Mouse (Mus musculus) layer of hippocampus, postnatal 10 days (tissue): Measurements from ENCODE around the gene Stim2. TPM values are rescaled to one million over a fixed set of nuclear protein-coding genes. Genes with fewer than 3 reads are reported as not detected.
A peak's percentile ranks its signal among the peaks of the same experiment; 100 is the strongest.

Experiments used
- DNase-seq, 2 experiments: peaks; one replicate each; pipeline ENCODE4 v3.0.0; 2021; ENCODE audit warnings: low spot score in 2 of 2
- long read RNA-seq: library from polyadenylated mRNA; stranded (forward); transcript quantifications from one replicate; pipeline ENCODE4 v2.0.0, GENCODE M21; 2023
- total RNA-seq, 2 experiments: library from RNA; stranded (reverse); gene quantifications; 2 replicates each; pipeline ENCODE4 v1.2.3; 2021

The Stim2 gene
- 10 to 100 TPM; 66.0 to 77.4 TPM for total RNA-seq
- long read RNA-seq, full-length matches to known transcripts = 12 of 22 reads
- long read RNA-seq, partial matches to known transcripts = 7 of 22 reads
- long read RNA-seq, other reads (novel, unspliced or antisense) = 3 of 22 reads

DNA sequence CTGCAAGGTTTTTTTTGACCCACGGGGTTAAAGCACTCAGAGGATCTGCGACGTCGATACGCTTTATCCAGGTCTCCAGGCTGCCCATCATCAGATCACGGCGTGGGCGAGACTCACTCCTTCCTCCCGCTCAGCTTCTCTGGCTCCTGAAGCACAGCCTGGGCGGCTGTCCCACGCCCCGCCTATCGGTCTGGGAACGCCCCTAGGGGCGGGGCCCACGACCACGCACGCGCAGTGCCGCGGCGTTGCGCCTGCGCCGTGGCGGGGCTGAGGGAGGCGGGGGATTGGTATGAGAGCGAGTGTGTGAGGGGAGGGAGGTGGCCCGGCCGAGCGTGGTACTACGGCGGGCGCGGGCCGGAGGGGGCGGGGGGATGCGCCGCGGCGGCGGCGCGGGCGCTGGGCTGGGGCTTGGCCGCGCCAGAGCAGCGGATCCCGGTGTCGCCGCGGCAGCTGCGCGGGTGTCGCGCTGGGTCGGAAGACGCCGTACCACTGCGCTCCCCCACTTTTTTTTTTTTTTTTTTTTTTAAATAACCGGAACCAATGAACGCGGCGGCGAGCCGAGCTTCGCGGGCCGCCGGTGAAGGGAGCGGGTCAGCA lies at the start of gene Stim2:
Gene Stim2 (plus strand): TSS at position 354 of the 597 bp plus-strand sequence.
- DNase-seq = peak; percentile 95 to 97

DNA sequence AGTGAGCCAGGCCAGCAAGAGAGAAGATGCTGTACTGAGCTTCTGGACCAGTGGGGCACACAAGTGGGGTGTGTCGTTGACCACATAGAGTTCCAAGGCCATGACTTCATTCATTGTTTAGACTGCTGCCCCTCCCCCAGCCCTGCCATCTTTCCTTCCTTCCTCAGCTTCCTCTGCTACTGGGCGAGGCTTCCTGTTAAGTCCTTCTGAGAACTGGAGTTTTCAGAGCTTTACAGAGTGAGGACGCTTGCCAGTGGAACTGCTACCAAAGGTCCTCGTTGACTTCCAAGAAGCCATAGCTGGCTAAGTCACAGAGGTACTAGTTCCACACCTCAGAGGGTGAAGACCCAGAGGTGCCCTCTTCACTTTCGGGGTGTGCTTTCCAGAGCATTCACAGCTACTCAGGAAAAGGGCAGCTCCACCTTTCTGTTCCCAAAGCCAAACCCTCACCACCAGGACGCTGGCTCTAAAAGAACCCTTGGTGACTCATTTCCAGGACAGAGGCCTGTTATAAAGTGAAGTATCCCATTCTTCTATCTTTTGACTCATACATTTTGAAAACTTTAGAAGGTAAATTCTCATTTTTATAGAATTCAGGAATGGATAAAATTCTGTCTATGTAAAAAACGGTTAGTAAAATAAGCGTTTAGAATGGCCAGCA lies 49.6 kb upstream of the Stim2 start:
- no peak for DNase-seq

DNA sequence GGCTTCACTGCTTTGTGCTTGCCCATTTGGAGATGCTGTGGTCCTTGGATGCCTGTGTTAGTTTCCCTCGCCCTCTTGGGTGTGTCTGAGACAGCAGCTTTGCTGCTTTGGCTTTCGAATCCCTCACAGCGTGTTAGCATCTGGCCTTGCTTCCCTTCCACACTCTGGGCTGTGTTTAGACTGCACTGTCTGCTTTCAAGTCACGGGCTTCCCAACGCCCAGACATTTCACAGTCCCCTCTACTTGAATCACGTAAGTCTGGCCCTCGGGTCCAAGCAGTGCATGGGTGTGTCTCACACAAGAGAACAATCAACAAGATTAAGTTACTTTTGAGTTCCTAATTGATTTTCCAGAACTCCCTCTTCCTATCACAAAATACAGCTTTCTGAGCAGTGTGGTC lies 48.1 kb upstream of the Stim2 start:
- no peak for DNase-seq

DNA sequence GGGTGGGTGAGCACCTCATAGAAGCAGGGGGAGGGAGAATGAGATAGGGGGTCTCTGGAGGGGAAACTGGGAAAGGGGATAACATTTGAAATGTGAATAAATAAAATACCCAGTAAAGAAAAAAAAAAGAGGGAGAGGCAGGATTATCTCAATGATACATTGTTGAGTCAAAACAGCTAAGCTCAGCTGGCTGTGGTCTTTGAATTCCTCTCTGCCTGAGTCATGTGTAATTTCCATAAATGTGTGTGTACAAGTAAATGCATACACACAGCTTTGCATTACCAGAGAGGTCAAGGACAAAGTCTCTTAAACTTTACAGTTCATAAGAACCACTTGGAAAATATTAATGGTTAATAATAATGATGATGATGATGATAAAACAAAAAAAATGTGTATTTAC lies 45.1 kb upstream of the Stim2 start:
- DNase-seq = no peak

DNA sequence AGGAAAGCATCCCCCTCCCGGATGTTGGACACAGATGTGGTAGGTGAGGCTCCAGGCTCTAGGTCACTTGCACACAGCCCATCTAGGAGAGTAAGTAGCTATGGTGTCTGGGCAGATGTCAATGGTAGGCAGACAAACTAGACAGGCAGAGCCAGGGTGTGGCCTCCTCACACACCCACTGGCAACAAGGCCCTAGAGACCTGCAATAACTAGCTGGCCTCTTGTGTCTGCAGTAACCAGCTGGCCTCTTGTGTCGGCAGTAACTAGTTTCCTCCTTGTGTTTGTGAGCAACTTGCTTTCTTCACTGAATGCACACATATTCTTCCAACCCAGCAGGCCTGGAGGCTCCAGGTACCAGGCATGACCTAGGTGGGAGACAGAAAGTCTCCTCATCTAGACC lies 44.5 kb upstream of the Stim2 start:
- DNase-seq = no peak

DNA sequence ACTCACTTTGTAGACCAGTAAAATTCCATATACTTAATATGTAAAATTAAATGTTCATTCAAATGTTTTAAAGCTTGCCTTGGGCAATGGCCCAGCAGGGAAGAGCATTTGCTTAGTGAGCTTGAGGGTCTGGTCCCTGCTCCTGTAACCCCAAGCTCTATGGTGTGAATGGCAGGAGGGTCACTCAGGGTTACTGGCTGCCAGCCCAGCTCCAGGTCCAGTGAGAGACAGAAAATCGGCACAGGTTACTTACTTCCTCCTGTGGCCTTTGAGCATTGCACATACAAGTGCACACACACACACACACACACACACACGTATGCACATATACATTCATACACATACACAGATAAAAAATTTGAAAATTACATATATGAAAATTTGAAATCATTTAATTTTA lies 42.3 kb upstream of the Stim2 start:
- no peak for DNase-seq

DNA sequence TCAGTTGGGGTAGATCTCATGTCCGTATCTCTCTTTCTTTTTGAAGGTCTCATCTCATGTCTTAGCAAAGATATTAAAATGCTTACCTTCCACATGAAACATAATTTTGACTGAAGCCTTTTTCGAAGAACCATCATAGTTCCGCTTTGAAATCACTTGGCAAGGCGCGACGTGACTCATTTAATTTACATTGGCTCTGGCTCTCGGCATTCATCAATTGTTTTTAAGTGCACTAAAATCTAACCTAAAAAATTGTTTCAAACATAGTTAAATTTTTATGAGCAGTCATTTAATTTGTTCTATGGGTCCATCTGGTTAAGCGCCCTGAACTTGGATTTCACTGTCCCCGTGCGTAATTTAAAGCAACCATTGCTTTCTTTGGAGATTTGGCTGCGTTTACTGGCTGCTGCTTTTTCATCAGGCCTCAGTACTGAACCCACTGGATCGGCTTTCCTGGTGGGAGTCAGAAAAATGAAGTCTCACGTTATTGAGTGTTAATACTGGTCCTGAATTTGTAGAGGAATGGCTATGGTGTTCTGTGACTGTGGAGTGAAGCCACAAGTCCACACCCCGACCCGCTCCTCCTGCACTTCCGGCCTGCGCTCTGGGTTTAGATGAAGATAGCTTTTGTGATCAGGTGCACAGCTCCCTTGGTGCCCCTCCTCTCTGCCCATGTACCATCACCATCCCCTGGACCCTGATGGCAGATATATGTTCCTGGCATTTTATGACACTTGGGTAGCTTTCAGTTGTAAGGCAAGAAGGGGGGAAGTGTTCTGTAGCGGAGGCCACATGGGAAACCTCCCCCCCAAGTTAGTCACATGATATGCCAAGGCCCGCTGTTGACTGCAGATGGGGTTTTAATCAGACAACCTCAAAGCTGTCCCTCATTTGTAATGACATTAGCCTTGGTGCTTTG lies 41.6 kb upstream of the Stim2 start:
- DNase-seq = no peak

DNA sequence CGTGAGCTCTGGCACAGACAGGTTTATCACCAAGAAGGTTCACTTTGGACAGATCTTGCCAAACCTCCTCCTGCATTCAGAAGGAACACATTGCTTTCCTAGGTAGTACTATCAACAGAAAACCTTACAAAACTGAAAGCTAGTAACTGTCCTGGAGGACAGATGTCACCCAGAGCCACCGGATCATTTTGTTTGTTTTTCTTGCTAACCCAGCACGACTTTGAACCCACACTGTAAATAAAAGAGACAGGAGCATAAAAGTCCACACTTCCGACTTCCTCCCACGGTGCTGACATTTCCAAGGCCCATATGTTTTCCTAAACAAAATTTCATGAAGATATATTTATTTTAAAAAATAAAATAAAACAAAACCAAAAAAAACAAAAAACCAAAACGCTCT lies 41.0 kb upstream of the Stim2 start:
- no peak for DNase-seq

DNA sequence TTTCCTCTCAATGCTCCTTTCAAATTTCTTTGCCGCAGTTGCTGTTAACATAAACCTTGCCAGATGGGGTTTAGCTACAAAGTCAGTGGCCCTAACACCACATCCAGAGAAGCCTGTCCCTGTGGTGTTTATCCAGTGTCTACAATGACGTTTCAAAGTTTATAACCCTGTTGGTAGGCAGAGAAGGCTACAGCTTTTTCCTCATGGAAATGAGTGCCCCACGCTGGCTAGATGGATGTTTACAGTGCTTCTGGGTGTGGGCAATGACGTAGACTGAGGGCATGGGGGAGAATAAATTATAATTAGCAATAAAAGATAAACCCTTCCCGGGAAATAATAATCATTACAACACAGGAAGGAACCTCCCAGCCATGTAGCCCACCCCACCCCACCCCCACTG lies 37.1 kb upstream of the Stim2 start:
- DNase-seq = no peak

DNA sequence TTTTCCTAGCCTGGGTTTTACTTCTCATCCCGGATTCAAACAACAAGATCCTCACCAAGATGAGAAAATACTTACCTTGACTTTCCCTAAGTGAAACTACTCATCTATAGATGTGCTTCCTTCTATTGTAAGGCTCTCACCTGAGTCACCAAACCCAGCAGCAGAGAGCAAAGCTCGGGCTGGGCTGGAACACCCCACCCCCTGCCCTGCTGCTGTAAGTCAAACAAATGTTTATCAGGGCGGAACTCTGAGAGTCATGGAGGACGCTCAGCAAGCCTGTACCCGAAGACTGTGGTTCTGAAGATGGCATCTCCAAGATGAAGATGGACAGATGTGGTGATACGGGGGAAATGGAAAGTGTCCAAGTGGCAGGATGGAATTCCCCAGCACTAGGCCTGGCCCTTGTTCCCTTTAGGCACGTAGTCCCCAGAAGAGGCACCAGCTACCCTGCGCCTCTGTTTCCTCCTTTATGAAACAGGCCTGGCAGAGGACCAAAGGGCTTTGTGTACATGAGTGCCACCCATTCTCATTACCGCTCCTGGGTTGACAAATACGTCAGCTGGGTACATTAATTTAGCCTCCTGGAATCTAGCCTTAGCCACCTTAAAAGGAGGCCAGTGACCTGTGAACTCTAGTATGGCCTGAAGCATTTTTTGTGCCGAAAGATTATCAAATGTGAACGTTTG lies 36.3 kb upstream of the Stim2 start:
- DNase-seq = no peak

DNA sequence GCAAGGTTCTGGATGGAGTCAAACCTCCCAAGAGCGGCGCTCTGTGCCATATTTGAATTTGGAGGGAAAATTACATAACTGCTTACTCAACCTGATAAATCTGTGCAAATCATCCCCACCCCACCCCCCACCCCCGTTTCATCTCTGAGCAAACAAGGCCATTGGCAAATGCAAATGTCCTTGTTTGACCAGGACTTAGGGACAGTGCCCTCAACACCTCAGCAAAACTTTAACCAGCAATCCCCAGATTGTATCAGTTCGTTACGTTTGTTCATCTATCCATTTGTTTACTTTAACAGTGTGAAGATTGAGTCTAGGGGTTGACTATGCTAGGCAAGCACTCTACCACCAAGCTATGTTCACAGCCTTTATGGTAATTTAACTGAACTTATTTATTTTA lies 32.6 kb upstream of the Stim2 start:
- no peak for DNase-seq

DNA sequence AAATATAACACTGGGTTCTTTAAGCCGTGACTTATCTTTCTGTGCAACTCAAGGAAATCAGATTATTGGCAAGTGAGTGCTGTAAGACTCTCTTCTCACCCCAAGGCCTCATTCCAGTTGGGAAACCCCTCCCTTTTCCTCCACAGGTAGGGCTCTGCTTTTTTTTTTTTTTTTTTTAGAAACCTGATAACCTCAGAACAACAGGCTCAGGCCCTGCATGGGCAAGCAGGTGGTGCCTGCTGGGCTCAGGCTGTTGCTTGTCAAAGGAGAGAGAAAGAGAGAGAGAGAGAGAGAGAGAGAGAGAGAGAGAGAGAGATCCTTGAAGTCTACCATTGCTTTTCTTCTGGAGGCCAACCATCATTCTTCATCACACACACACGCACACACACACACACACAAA lies 30.7 kb upstream of the Stim2 start:
- DNase-seq = no peak

DNA sequence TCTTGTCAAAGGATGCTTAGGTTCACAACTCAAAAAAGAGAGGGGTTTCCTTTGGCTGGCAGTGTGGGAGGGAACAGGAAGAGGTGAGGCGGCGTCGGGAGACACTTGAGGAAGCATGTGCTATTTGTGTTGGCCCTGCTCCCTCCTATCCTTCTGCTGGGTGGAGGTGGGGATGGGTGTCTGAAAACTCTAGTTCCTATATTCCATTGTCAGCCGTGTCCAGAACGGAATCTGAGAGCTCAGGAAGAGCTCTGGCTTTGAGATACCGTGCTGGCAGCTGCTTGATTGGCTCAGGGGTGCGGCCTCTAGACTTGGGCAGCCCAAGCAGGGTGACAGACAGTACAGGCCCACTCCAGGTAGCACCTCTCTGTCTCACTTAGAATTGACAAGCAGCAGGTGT lies 28.1 kb upstream of the Stim2 start:
- no peak for DNase-seq

DNA sequence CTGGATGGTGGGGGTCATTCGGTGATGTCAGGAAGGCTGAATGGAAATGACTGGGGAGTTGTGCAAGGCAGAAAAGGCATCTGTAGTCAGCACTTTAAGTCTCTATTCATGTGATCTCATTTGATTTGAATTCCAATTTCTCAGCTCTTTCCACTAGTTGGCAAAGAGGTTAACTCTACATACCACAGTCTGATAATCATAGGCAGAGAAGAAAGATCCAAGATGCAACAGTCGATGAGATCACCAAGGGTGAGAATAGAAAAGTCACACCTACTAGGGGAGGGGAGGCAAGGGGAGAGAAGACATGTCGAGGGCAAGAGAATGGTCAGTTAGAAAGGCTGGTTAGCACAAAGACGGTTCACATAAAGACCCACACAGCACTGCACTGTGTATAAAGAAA lies 27.1 kb upstream of the Stim2 start:
- DNase-seq = no peak

DNA sequence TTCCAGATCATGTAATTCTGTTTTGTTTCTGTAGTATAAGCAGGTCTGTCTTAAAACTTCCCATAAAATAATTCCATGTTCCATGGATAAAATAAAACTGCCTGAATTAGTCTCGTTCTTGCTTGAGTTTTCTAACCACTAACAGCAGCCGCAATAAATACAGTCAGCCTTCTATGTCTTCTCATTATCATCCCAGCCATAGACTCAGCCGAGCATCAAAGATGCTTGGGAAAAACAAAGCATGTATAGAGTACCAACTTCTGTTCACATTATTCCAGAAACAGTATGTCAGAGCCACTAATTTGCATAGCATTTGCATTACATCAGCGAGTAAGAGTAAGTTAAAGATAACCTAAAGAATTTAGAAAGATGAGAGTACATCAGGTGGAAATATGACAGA lies 25.4 kb upstream of the Stim2 start:
- DNase-seq = no peak

DNA sequence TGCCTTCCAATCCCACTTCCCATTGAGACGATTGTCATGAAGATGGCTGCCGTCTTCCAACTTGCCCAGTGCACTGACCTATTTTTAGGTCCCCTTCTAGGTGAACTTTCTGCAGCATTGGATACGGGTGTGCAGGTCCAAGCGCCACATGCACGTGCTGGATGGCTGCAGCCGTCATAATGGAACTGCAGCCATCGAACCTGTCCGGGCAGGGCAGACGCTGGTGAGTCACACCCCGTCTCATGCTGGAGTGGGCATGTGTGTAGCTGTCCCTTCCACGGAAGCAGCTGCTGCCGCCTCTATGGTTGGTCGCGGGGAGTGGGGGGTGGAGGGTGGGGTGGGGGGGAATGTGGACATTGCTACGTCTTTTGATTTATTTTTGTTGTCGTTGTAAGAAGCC lies 21.8 kb upstream of the Stim2 start:
- DNase-seq = no peak

DNA sequence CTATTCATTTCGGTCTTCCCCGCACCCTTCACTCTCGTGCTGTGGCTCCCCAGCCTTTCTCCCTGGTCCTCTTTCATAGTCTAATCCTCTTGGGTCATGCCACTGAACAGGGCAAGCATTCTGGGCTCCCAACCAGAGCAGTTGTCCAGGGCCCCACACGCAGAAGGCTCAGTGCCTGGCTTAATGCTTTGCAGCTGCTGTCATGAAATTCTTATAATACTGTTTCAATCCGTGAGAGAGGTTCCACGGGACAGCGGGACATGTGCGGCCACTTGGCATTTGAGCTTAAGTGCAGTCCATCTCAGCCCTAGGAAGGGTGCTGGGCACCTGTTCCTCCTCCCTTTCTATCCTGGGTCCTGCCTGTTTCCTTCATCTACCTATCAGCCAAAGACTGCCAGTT lies 21.2 kb upstream of the Stim2 start:
- no peak for DNase-seq

DNA sequence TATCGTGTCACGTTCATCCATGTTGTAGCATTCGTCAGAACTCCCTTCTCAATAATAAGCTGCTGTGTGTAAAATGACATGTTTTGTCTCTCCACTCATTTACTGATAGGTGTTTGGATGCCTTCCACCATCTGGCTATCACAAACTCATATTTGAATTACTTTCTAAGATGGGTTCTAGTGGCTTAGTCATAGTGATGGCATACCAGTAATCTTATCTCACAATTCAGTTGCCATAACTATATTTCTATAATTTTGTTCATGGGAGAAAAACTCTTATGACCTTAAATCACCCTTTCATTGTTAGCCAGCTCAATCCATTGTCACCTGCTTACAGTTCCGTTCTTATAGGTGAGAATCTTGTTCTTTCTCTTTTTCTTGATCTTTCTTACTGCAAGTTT lies 14.9 kb upstream of the Stim2 start:
- no peak for DNase-seq

DNA sequence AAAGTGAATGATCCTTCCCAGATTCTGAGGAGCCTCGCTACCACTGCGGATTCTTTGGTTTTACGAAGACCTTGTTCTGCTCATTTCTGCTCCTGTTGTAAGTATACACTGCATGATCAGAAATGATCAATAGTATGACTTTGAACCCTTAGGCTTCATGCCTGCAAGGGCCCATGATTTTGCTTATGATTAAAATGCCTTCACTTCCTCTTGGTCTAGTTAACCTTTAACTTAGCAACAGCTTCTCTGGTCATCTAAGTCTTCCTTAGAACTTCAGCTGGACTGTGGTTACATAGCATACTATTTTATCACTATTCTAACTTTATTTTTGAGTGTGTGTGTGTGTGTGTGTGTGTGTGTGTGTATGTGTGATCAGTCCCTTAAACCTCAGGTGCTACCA lies 12.7 kb upstream of the Stim2 start:
- DNase-seq = no peak

DNA sequence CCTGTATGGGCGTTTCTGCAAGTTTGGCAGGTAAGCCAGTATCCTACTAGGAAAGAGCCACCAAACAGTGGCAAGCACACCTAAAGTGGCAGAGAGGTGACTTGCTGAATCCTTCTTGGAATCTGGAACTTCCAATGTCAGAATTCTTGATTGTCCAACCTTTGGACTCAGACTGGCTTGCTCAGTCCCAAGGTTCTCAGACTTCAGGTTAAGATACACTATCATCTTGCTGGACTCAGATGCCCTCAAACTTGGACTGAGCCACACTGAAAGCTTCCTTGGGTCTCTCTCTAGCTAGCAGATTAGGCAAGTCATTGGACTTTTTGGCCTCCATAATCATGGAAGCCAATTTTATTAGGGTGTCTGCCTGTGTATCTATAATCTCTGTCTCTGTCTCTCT lies 10.8 kb upstream of the Stim2 start:
- DNase-seq = no peak

DNA sequence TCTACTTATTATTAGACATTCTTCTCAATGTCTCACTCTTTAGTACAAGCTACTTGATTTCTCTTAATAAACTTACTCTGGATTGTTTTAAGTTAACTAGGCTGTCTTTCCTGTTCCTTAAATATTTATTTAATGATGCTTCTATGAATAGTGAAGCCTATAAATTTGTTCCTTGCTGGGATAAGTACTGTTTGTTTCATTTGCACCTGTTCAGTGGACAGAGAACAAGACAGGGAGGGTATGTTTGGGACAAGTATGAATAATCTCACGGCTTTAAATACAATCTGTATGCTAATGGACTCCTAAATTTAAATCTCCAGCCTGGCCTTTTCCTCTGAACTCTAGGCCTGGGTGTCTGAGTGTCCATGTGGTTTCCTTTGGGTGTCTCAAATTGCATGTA lies 10.2 kb upstream of the Stim2 start:
- DNase-seq = no peak

DNA sequence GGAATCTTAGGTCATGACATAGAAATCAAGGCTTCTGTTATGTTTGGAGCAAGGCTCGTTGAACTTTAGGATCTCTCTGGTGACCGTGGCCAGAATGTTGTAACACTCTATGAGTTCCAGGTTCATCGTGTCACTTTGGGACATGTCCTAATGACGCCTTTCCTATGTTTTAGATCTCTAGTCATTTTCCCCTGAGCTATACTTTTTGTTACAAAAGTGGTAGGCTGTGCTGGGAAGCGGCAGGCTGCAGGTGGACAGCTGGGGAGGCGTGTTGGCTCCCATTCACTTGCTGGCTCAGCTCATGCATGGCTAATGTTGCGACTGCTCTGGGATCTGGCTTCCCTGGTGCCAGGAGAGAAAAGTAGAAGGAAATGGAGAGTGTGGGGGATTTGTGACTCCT lies 5.7 kb upstream of the Stim2 start:
- DNase-seq = peak; percentile 64 to 67
